Mouse (Mus musculus) liver, adult 2 months (tissue): ENCODE measurements at regions not wholly inside any gene's neighbourhood (a gene's known extent, or its start where the extent isn't known, plus 50 kb on each side); places are given as distances from the start of the nearest gene placed in this dataset.
A peak's percentile ranks its signal among the peaks of the same experiment; 100 is the strongest.

Source experiments
- DNase-seq: peaks from one replicate; pipeline ENCODE4 v3.0.0-alpha.2; 2011; ENCODE audit warnings: low read depth, low spot score; ENCODE audit errors: extremely low read depth
- H3K27ac ChIP-seq: fragments of 200-500 bp; replicated peaks from 2 replicates; pipeline ENCODE4 v1.5.1; 2012; ENCODE audit warnings: low read depth, mild to moderate bottlenecking, control low read depth, inconsistent platforms, low read length; ENCODE audit not compliant: insufficient read depth
- H3K27me3 ChIP-seq: fragments of 200-500 bp; 2 replicates; pipeline ENCODE4 v1.6.1; 2012; ENCODE audit warnings: mild to moderate bottlenecking, moderate library complexity, low read length, inconsistent platforms; ENCODE audit not compliant: control insufficient read depth, insufficient read depth
- H3K36me3 ChIP-seq: fragments of 200-500 bp; 2 replicates; pipeline ENCODE4 v1.6.1; 2012; ENCODE audit warnings: low read length, inconsistent platforms; ENCODE audit not compliant: control insufficient read depth, insufficient read depth
- H3K4me1 ChIP-seq: fragments of 200-500 bp; 2 replicates; pipeline ENCODE4 v1.6.1; 2011; ENCODE audit warnings: low read length; ENCODE audit not compliant: control insufficient read depth, insufficient read depth
- H3K4me3 ChIP-seq: fragments of 200-500 bp; 2 replicates; pipeline ENCODE4 v1.5.1; 2011; ENCODE audit warnings: low read depth, mild to moderate bottlenecking, control low read depth, low read length, moderate library complexity; ENCODE audit not compliant: insufficient read depth
- H3K79me2 ChIP-seq: fragments of 200-500 bp; 2 replicates; pipeline ENCODE4 v1.6.1; 2012; ENCODE audit warnings: inconsistent platforms, mild to moderate bottlenecking, low read length, moderate library complexity; ENCODE audit not compliant: control insufficient read depth, insufficient read depth
- H3K9ac ChIP-seq: fragments of 200-500 bp; 2 replicates; pipeline ENCODE4 v1.6.1; 2012; ENCODE audit warnings: low read depth, mild to moderate bottlenecking, control low read depth, inconsistent platforms, low read length
- CTCF ChIP-seq: fragments of 200-500 bp; IDR thresholded peaks from 2 replicates; pipeline ENCODE4 v1.5.1; 2011; ENCODE audit warnings: low read depth, low read length, control low read depth
- POLR2A ChIP-seq: fragments of 200-500 bp; IDR thresholded peaks from 2 replicates; pipeline ENCODE4 v1.6.1; 2011; ENCODE audit warnings: low read length, control low read depth; ENCODE audit not compliant: insufficient read depth; ENCODE audit errors: extremely low read depth
- WGBS: fragments of 180-500 bp; shearing (Covaris S2); methylation state at CpG from one replicate; pipeline ENCODE4 v1.1.7; 2018; 5-methylcytosine and 5-hydroxymethylcytosine counted together

DNA sequence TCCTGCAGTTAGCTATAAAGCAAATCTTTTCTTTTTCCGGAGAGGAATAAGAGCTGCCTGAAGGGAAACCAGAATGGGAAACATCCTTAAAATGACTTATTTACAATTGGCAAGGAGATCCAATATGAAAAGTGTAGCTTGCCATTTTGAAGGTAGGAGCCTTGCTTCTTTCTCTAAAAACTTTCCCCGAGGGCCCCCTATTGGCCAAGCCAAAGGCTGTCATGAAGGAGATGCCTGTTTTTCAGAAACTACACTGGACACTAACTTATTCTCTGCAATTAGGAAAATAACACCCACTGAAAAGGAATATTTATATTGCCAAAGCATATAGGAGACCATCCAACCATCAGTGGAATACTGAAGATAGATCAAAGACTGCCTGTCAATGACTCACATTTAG is 312.8 kb upstream of the Thrb start:
- no peak for DNase-seq
- Histone ChIP-seq H3K4me3 (no peak overlapping the region), H3K27me3 (no peaks in the 10 kb centered on the region), H3K27ac (no peak overlapping the region), H3K4me1 (no peaks in the 10 kb centered on the region), H3K36me3 (no peaks in the 10 kb centered on the region), H3K9ac (no peak overlapping the region), H3K79me2 (no peaks in the 10 kb centered on the region)
- 77% methylated on average over 2 of the region's 2 CpGs for WGBS
- TF ChIP-seq POLR2A, result no peak

- no peak for DNase-seq
- no peaks in the 10 kb centered on the region for H3K4me1 ChIP-seq
- 77% methylated on average over 4 of the region's 4 CpGs for WGBS
- no peak overlapping the region for H3K4me3 ChIP-seq
- H3K36me3 ChIP-seq, result no peaks in the 10 kb centered on the region
- no peak overlapping the region for H3K27ac ChIP-seq
- no peak overlapping the region for H3K9ac ChIP-seq
- no peak for TF ChIP-seq POLR2A
- TF ChIP-seq CTCF, result no peak
- no peaks in the 10 kb centered on the region for H3K79me2 ChIP-seq
- H3K27me3 ChIP-seq, result no peaks in the 10 kb centered on the region; the same call in 1 of the 2 replicates
These were observed 307.6 kb upstream of the Thrb start for GRCm38 (mm10) chr14:17352324-17353037.

DNA sequence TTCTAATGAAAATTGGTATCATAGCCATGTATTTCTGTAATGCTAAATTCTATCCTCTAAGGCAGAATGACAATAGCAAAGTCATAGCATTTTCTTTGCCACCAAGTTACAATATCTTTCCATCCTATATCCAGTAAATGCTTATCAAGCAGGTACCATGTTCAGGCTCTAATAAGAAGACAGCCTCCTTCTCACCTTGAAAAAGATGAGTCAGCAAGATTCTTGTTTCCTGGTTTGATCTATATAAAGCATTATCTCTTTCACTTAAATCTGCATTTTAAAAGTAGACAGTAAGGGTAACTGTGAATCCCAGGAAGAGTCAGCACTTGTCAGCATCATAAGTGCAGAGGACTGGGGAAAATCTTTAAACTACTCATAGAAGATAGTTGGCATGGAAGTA is 298.2 kb upstream of the Thrb start:
- no peaks in the 10 kb centered on the region for H3K4me1 ChIP-seq
- TF ChIP-seq POLR2A (no peak), CTCF (no peak)
- no peak overlapping the region for H3K9ac ChIP-seq
- H3K27ac ChIP-seq, result no peak overlapping the region
- no peaks in the 10 kb centered on the region for H3K79me2 ChIP-seq
- H3K36me3 ChIP-seq, result no peaks in the 10 kb centered on the region
- H3K27me3 ChIP-seq, result no peaks in the 10 kb centered on the region; the same call in 1 of the 2 replicates
- no peak for DNase-seq
- H3K4me3 ChIP-seq, result no peak overlapping the region

DNA sequence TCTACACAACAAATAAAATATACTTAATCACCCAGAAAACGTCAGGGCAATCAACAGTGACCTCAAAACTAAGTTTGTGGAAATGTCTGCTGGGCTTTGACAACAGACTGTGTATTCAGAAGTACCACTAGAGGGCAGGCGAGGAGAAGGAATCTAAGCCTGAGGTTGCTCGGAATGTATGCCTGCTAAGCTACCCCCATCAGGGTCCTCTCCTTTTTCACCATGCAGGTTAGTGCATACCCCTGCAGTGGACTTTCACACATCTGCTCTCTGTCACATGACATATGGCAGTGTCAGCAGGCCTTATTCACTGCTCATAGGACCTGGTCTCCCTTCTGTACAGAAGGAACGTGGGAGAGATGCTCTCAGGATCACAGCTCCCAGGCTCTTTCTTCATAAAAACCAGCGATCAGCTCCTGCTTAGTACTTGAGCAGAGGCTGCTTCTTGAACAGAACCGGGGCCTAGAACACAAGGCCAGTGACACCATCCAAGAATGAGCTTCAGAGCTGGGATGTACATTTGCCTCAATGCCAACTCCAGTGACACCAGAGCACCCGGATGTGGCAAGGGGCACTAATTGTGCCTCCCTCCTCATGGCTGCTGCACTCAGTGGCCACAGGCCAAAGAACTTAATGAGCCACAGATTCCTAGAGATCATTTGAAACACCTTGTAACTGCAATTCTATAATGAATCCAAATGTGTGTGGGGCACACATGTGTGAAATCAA is 257.1 kb upstream of the Thrb start:
- WGBS, result 37% methylated on average over 7 of the region's 7 CpGs
- Histone ChIP-seq H3K79me2 (no peaks in the 10 kb centered on the region), H3K27ac (no peak overlapping the region), H3K36me3 (no peaks in the 10 kb centered on the region), H3K27me3 (no peaks in the 10 kb centered on the region), H3K4me3 (no peak overlapping the region), H3K9ac (no peak overlapping the region), H3K4me1 (no peaks in the 10 kb centered on the region)
- peak; percentile 34 for DNase-seq
- TF ChIP-seq CTCF, result peak; percentile 56
- no peak for TF ChIP-seq POLR2A

- 73% methylated on average over 2 of the region's 2 CpGs for WGBS
- Histone ChIP-seq H3K4me1 (no peaks in the 10 kb centered on the region), H3K27me3 (no peaks in the 10 kb centered on the region), H3K79me2 (no peaks in the 10 kb centered on the region), H3K27ac (no peak overlapping the region), H3K9ac (no peak overlapping the region), H3K36me3 (no peaks in the 10 kb centered on the region), H3K4me3 (no peak overlapping the region)
- peak; percentile 32 for DNase-seq
- TF ChIP-seq CTCF (peak; percentile 70), POLR2A (no peak)
These were observed 254.3 kb upstream of the Thrb start for GRCm38 (mm10) chr14:17405551-17406336.

DNA sequence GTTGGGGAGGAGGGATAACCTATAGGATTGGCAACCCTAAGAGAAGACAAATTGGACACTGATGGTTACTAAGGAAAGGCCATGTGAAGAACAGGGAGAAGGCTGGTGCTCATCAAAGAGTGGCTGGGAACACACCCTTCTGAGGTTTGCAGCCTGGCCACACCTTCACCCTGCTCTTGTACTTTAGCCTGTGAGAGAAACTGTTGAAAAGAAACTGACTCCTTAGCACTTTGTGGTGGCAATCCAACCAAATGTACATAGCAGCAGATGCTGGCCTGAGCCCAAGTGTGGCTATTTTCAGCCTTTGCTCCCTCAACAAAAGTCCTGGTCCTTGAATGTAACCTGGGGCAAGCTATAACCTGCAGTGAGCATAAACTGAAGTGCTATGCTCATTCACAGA is 253.2 kb upstream of the Thrb start:
- no peak overlapping the region for H3K4me3 ChIP-seq
- no peak overlapping the region for H3K9ac ChIP-seq
- no peaks in the 10 kb centered on the region for H3K27me3 ChIP-seq
- no peaks in the 10 kb centered on the region for H3K4me1 ChIP-seq
- TF ChIP-seq POLR2A (no peak), CTCF (no peak)
- no peak overlapping the region for H3K27ac ChIP-seq
- no peak for DNase-seq
- H3K79me2 ChIP-seq, result no peaks in the 10 kb centered on the region
- H3K36me3 ChIP-seq, result no peaks in the 10 kb centered on the region
